Mouse (Mus musculus): ENCODE measurements around the gene Cldn6.

The Cldn6 gene

DNA sequence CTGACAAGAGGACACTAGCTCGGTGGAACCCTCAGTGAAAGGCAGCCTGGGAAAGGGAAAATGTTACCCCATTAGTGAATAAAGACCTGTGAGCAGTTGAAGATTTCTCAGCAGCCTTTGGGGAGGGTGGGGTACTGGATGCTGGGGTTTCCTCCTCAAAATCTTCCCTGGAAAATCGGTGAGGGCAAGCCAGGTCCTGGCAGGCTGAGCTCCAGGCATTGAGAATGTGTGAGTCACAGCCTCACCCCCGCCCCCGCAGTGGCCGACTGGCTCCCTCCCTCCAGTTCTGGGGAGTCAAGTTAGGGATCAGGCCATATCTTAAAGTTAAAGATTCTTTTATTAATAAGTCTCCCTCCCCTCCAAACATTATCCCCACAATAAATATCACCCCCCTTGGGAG lies 3.9 kb upstream of the Cldn6 start:
- WGBS = 29% methylated on average over 5 of the region's 5 CpGs

DNA sequence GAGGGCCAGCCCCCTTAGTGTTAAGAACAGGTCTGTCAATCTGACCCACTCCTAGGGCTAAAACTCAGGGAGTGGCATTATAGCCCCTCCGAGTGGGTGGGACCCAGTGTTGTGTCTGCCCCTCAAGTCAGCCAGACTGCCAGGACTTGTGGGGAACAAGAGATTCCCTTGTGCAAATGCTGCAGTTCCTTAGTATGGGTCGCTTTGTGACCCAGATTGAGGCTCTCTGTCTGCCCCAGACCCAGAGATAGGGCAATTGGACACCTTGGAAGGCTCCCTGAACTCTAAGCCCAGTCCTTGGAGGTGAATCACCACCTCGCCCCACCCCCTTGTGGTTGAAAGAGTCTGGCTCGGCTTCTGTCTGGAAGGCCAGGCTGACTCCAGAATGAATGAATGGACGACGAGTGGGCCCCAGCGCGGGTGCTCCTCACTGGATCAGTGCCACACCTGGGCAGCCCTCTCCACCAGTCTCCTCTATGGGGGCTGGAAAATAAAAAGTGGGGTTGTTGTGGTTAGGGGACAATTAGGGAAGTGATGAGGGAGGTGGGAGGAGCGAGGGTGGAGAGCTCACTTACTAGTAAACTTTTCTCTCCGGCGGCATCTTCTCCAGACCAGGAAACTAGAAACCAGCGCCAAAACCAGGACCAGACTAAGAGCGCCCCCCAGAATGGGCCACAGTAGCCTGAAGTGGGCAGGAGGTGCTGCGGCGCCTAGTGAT lies 3.3 kb upstream of the Cldn6 start:
- WGBS = 26% methylated on average over 15 of the region's 15 CpGs

DNA sequence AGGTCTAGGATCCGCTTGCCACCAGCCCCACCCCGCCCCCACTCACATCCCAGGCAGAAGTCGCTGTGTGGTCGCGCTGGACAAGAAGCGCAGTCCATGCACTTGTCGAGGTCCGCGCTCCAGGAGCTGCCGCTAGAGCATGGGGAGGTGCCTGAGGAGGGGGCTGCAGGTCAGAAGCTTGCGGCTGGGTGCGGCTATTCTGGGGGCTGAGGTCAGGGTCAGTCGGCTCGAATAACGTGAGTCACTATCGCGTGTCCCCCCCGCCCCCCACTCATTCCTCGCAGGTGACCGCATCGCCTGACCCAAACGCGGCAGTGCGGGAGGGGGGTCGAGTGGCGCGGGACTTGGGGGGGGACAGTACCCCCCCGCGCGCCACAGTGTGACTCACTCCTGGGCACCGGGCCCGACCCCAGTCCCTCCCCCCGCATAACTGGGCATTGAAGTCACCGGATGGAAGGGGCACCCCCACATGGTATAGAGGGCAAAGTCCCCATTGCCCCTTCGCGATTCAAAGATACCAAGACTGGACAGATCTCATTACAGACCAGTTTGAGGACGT lies 2.5 kb upstream of the Cldn6 start:
- under 1% methylated on average over 37 of the region's 37 CpGs for WGBS

DNA sequence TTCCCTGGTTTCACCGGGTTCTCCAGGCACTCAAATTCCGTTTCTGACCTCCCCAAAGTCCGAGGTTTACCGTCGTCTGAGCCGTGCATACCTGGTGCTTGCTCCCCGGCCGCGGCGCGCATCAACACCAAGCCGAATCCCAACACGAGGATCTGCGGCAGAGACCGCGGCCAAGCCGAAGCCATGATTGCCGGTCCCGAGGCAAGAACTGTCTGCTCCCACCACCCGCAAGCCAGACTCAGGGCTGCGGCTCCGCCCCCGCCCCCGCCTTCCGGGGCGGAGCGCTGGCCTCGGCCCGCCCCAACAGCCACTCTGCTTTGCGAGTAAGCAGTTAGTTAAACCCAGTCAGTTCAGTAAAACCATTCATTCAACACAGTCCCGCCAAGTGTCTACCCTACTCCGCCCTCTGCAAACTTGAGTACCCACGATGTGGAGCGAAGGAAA lies 1.8 kb upstream of the Cldn6 start, which contains the start of gene Tnfrsf12a:
TSS of gene Tnfrsf12a (minus strand) at position 233 of the 444 bp plus-strand sequence.
- 1% methylated on average over 34 of the region's 34 CpGs for WGBS

DNA sequence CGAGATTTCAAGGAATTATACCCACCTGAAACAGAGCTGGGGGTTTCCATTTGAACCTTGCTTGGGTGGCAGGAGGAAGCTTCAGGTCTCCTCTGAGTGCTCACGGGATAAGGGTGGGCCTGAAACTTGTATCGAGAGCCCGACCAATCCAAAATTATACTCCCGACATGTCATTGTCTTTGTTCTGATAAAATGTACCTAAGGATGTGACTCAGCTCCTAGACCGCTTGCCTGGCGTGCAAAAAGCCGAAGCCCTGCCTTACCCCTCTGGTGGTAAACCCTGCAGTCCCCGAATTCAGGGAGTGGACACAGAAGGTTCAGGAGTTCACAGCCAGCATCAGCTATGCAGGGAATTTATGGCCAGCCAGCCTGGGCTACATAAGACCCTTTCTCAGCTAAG lies 1.3 kb downstream of the Cldn6 start:
- 82% methylated on average over 9 of the region's 9 CpGs for WGBS

DNA sequence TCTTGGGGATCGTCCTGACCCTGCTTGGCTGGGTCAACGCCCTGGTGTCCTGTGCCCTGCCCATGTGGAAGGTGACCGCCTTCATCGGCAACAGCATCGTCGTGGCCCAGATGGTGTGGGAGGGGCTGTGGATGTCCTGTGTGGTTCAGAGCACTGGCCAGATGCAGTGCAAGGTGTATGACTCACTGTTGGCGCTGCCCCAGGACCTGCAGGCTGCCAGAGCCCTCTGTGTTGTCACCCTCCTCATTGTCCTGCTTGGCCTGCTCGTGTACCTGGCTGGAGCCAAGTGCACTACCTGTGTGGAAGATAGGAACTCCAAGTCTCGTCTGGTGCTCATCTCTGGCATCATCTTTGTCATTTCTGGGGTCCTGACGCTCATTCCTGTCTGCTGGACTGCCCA lies 2.0 kb downstream of the Cldn6 start:
- 71% methylated on average over 10 of the region's 10 CpGs for WGBS

DNA sequence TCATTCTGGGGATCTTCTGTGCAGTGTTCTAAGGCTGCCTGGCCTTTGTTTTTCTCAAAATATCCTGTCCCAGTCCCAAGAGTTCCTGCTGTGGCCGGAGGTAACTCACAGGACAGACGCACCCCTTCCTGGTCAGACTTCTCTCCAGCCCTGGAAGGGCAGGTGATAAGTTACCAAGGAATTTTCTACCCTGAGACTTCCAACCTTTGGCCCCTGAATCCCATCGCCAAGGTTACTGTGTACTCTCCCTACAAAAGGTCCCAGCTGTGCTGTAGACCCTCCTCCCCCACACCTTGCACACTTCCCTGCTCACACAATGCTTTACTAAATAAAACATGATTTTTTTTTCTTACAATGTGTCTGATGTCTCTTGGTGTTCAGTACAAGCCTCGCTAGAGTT lies 3.0 kb downstream of the Cldn6 start:
- WGBS = 78% methylated on average over 4 of the region's 4 CpGs

DNA sequence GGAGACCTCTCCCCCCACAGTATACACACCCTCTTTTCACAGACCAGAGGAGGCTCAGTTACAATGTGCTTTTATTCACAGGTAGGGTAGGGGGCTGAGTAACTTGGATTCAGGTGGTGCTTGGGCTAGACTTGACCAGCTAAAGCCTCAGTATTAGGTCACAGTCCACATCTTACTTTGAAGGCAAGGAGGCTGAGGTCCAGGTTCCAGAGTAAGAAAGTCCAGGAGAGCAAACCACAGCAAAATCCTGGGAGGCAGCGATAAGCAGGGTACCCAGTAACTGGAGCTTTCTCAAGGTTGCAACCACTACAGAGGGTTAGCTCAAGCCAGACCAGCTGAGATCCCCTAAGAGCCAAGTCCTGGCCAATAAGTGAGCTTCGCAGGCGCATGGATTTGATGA lies 3.5 kb downstream of the Cldn6 start:
- WGBS = 86% methylated on average over 3 of the region's 3 CpGs

DNA sequence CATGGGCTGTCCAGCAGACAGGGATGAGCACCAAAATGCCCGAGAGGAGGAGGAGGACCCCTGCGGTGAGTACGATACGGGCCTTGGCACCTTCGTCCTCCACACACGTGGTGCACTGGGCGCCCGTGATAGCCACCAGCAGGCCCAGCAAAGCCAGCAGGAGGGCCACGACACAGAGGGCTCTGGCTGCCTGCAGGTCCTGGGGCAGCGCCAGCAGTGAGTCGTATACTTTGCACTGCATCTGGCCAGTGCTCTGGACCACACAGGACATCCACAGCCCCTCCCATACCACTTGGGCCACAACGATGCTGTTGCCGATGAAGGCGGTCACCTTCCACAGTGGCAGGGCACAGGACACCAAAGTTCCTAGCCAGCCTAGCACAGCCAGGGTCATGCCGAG lies 4.2 kb downstream of the Cldn6 start:
- whole genome bisulfite sequencing = 41% methylated on average over 15 of the region's 15 CpGs

DNA sequence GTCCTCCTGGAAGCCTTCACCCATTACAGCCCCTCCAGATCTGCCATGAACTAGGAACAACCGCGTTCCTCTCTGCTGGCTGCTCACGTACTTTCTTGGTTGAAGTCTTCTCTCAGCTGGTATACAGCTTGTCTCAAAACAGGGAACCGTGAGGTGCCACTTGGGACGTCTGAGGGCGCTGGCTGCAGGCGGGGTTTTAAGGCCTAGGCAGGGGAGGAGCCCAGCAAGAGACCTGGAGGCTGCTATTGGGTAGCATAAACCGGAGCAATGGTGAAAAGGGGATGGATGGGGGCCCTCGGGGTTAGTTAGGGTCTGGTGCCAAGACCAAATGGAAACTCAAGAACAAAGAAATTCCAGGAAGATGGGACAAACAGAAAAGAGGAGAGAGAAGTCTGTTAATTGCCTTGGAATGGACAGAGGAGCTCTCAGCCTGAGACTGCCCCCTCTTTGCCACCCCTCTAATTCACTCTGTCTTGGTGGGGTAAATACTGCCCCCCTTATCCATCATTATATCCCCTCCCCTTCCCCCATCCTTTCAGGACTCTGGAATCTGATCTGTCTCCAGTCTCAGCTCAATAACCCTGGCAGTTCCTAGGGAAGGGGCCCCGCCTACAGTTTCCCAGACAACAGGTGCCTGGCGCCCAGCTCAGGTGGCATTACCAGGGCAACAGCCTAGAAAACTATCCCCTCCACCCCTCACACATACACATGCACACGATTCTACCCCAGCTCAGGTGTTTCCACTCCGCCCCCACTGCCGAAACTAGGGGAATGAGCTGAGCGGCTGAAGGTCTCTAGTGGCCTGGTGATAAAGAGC lies 5.0 kb downstream of the Cldn6 start, which contains the start of gene Cldn9:
TSS of gene Cldn9 (minus strand) at position 171 of the 817 bp plus-strand sequence.
- 56% methylated on average over 15 of the region's 15 CpGs for WGBS

DNA sequence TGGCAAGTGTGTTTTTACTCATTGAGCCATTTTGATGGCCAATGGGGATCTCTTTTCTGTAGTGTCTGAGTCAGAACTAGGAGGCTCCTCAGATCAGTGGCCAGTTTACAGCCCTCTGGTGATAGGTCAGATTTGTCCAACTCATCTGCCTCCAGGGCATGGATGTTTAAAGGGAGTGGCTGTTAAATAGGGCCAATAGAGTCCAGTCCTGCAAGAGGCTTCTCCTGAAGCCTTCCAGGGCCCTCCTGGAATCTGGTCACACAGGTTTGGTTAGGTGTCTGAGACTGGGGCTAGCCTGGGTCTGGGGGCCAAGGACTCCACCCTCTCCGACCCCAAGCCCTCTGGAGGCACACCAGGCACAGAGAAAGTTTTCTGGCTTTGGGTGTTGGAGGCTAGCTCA lies 15.4 kb downstream of the Cldn6 start:
- 73% methylated on average over 1 of the region's 1 CpGs for WGBS

DNA sequence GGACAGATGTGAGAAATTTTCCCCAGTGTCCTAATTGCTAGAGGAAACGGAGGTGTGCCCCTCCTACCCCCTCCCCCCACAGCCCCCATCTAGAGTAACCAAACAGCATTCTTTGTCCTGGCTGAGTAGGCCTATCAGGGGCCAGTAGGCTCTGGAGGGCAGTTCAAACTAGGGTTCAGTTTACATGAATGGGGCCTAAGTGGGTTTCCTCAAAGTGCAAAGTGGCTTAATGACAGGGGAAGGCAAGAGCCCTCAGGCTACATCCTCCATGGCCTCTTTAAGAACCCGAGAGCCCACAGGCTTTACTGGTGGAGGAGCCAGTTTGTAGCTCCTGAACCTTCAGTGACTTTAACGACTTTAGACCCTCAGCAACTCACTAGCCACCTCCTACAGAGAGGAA lies 16.8 kb downstream of the Cldn6 start:
- 71% methylated on average over 3 of the region's 3 CpGs for WGBS

DNA sequence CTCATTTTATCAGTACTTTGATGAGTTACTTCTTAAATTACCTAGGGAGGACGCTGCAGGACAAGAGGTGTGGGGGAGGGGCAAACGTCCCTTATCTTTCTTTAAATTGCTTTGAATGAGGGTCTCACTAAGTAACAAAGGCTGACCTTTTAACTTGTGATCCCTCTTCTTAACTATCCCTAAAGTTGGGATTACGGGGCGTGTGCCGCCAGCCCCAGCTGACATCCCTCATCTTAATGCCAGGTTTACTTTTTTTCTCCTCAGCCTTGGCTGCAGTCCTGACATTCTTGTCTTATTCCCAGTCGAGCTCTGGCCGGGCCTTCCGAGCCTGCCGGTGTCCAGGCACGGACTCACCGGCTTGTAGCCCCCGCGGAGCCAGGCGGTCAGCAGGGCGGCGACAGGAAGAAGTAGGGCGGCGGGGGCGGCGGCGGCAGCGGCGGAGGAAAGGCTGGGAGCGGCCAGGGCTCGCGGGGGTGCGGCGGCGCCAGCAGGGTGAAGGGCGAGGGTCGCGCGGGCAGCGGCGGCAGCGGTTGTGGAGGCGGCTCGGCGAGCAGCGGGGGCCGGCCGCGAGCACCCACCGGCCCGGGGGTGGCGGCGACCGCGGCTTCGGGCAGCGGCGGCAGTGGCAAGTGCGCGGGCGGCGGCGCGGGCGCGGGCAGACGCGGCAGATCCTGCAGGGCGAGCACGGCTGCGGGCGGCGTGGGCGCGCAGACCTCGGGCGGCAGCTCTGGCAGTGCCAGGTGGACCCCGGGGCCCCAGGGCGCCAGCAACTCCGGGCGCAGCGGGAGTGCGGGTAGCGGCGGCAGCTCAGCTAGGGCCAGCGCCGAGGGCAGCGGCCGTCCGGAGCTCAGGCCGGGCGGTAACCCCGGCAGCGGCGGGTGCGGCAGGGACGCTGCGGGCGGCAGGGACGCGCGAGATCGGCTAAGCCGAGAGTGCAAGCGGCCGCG lies 20.4 kb downstream of the Cldn6 start:
- WGBS = under 1% methylated on average over 93 of the region's 101 CpGs

DNA sequence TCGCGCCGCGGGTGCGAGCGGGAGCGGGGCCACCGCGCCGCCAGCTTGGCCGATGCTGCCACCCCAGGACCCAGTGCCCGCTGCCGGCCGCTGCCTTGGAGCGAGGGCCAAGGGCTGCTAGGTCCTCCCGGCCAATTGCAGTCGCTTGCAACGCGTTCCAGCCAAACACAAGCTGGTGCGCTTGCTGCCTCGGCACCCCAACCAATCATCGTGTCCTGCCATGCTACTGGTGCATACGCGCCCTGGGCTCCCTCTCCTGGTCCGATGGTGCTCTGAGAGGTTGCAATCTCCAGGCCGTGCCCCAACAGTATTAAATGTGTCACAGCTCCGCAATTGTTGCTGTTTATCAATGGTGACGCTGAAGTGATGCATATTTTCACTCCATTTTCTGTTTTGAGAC lies 21.0 kb downstream of the Cldn6 start:
- WGBS = under 1% methylated on average over 28 of the region's 28 CpGs

DNA sequence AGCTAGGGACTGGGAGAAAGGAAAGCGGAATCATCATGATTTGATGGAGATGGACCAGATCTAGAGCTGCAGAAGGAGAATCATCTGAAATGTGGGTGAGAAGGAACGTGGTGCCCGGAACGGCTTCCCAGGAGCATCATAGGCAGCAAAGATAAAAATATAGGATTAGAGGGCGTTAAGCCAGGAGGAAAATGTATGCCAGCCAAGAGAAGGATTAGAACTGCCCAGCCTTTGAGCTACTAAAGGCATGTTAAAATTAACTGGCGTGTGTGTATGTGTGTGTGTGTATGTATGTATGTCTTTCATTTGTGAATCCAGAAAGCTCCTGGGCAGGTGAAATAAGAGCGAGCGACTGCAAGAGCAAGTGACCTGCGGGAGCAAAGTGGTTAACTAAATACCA lies 24.3 kb downstream of the Cldn6 start:
- 63% methylated on average over 9 of the region's 9 CpGs for WGBS

DNA sequence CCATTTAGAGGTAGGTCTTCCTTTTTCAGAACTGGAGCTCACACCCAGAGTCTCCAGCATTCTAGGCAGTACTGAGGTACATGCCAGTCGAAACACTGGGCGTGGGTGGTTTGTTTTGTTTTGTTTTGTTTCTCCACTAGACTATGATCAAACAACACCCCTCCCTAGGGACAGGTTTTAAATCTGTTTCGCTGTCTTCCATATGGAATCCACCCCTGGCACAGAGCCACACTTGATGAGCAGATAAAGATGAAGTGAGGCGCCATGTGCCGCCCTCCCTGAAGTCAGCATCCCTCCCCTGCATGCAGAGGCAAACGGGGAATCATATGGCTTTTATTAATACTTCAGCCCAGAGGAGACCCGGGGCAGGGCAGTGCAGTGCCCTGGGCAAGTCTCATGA lies 25.7 kb downstream of the Cldn6 start:
- 34% methylated on average over 7 of the region's 7 CpGs for WGBS

DNA sequence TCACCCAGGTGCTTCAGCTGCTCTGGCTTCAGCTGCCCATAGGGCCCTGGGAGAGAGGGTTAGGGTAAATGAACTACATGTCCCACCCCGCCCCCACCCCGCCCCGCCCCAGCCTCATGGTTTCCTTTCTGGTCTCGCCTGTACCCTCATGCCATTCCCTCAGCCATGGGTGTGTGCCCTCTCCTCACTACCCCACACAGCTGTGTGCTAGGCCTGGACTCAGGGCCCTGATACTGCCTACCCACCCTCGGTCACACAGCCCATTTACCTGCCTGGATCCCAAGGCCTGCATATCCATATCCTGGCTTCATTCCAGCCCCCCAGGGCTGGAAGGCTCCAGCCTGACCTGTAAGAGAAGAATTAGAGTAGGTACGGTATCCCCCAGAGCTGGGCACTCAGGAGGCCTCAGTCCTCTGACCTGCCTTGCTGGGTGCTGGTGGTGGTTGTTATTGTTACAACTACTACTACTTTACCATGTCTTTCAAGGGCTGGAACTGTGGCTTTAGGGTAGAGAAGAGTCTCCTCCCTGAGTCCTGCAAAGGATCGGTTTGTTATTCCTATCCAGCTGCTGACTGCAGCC lies 26.6 kb downstream of the Cldn6 start:
- WGBS = 81% methylated on average over 7 of the region's 7 CpGs

DNA sequence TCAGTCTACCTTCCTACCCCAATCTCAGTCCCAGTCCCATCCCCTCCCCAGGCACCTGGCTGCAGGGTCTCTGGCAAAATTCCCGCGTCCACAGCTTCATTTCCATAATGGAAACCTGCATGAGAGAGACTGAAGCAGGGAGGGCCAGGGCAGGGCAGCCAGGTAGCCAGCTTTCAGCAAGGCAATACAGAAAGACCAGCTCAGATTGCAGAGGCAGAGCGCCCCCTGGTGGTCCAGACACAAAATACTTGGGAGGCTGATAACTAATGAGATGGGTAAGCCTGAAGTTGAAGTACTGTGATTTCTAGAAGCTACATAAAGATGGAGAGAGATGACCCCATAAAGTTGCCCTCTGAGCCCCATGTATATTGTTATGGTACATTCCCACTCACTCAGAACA lies 27.2 kb downstream of the Cldn6 start:
- 16% methylated on average over 3 of the region's 3 CpGs for WGBS

DNA sequence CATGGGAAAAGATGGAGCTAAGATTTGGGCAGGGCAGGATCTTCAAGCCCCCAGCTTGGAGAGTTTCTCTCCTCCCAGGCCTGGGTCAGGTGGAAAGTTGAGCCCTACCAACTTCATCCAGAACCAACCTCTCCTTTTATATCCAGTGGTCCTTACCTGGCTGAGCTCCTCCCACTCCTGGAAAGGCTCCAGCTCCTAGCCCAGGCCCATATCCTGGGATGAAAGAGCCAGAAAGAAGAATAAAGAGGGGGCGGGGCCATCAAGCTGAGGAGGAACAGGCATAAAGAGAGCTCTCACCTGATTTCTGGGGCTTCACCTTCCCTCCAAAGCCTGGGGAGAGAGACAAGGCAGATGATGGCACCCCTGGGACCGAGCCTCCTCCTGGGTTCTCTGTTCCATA lies 38.0 kb downstream of the Cldn6 start:
- 83% methylated on average over 2 of the region's 2 CpGs for WGBS

DNA sequence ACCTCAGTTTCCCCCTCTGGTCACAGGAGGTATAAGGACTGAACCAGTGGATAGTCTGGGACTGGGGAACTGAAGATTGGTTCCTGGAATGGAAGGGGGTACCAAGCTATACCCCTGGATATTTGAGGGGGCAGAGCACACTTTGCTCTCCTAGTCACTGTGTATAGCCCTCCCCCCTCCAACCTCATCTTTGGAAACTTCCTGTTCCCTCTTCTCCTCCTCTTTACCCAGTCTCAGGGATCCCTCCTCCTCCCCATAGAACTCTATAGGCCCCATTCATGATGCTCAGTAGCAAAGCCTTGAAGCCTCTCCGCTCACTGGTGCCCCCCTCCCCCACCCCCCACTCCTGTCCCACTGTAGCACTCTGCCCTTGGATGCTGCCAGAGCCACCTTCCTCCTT lies 40.4 kb downstream of the Cldn6 start:
- WGBS = 43% methylated on average over 1 of the region's 1 CpGs

DNA sequence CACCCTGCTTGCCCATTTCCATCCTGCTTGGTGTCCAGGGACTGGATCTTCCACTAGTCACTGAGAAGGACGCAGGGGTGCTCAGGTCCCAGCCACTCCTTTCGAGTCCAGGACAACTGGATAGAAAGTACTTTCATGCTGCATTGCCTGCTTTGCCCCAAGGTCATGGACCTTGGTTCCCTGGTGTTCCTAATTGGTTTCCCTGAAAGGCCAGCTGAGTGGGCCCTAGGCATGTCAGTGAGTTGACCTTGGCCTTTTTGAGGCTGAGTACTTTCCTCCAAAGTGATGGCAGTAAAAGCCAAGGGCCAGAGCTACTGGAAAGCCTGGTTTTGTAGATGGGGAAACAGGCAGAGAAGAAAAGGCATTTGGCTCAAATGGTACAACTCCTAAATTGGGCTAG lies 42.8 kb downstream of the Cldn6 start:
- WGBS = 92% methylated on average over 2 of the region's 2 CpGs
